Mouse (Mus musculus) heart, postnatal 25 days (tissue): ENCODE measurements around the gene Dcaf17. TPM values are rescaled to one million over a fixed set of nuclear protein-coding genes. Genes with fewer than 3 reads are reported as not detected.

Experiments
- DNase-seq: peaks from one replicate; pipeline ENCODE4 v3.0.0; 2022; ENCODE audit warnings: low spot score
- intact Hi-C: fragments of 180-260 bp; cut with DNase I; formaldehyde crosslinking; loops from one replicate; pipeline ENCODE4 v1.15.1; 2025
- total RNA-seq, 2 experiments: library from RNA; stranded (reverse); gene quantifications; 2 replicates each; pipeline ENCODE4 v1.2.3; 2021

Dcaf17 gene
- total RNA-seq, 2 experiments from 2014 or later, result 4.9 to 5.2 TPM

GRCm38 (mm10) chr2:71048896-71049295, 6.2 kb upstream of the Dcaf17 start:
- intact Hi-C loops, result no loop called here
- no peak for DNase-seq

GRCm38 (mm10) chr2:71050511-71050910, 4.6 kb upstream of the Dcaf17 start:
- intact Hi-C loops, result loop anchor here (10.0 kb wide), 1 partner anchor 164 kb away; the partner anchor contains the start of gene Dync1i2

DNA sequence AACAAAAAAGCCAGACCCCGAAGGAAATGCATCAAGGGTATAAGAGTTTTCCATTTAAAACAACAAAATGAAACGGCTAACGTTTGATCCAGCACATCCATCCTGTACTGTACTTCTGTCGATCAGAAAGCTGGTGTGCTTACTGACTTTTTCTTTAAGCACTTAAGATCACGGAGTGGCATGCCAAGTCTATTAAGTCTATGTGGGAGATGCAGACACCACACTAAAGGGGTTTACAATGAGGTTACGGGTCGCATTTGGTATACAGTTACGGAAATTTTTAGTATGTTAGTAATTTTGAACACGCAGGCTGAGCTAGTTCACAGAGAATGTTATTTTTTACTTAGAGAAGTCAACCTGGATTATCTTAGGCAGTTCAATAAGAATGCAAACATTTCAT, 412 bp upstream of the Dcaf17 start:
- DNase-seq, result no peak
- intact Hi-C loops, result loop anchor here (10.0 kb wide), 1 partner anchor 160 kb away; the partner anchor contains the start of gene Dync1i2

More at GRCm38 (mm10) chr2:71050511-71050910, 4.6 kb upstream of the Dcaf17 start:
- no peak for DNase-seq

DNA sequence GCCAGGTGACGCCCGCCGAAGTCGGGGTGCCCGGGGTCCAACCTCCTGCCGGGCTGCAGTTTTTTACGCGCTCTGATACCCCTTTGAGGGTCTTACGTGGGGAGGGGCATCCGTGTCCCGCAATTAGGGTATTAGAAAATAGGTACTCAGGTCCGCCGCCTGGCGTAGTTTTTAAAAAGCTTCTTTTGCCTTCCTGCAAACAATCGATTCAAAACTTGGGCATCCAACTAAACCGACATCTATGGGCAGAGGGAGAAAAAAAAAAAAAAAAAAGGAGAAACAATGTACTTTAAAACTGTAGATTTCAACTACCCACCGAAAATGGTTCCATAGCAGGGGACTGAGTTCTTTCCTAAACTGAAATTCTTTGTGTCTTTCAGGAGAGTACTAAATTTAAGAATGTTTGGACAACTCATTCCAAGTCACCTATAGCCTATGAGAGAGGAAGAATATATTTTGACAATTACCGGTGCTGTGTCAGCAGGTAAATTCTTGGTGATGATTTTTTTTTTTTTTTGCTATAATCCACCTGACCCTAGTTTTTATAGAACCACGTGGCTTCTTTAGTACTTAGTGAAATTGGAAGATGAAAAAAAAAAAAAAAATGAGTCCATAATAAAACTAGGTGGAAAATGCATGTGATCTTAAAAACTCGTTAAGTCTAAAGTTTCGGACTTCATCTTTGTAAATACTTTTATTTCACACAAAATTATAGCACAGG, 1.1 kb downstream of the Dcaf17 start:
- DNase-seq, result no peak
- intact Hi-C loops, result loop anchor here (10.0 kb wide), 1 partner anchor 159 kb away; the partner anchor contains the start of gene Dync1i2

GRCm38 (mm10) chr2:71071601-71072000, 16.5 kb downstream of the Dcaf17 start:
- intact Hi-C loops, result no loop called here
- no peak for DNase-seq

DNA sequence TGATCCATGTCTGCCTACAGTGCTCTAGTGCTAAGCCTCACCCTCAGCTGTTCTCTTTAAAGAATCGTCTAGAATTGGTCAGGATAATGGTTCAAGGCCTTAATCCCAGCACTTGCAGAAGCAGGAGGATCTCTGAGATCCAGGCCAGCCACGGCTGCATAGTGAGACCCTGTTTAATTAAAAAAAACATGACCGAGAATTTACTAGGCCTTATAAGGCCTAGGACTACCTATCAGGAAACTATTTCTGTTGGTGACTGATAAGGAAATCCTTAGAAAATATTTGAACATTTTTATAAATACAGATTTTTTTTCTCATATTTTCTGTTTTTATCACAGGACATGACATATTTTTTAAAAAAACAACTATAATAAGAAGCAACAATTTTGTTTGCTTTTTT, 18.2 kb downstream of the Dcaf17 start:
- intact Hi-C loops, result no loop called here
- DNase-seq, result no peak

DNA sequence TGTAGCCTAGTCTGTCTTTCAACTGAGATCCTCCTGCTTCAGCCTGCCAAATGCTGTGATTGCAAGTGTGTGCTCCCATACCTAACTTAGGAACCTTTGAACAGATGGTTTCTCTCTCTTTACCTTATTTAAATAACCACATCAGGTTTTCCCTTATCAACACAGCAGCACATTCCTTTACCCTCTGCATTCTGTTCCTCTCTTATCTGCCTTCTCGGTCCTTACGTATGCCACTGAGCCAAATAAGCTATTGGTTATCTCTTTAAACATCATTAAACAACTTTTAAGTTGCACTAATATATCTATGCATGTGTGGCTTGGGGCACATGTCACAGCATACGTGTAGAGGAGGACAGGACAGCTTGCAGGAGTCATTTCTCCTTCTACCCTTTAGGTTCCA, 18.7 kb downstream of the Dcaf17 start:
- DNase-seq, result no peak
- intact Hi-C loops, result no loop called here

GRCm38 (mm10) chr2:71082416-71082815, 27.3 kb downstream of the Dcaf17 start:
- DNase-seq, result no peak
- intact Hi-C loops, result no loop called here

- intact Hi-C loops, result no loop called here
- no peak for DNase-seq
Measured at GRCm38 (mm10) chr2:71083454-71084193, 28.5 kb downstream of the Dcaf17 start.

- DNase-seq, result no peak
- intact Hi-C loops, result no loop called here
Measured at GRCm38 (mm10) chr2:71089766-71090165, 34.6 kb downstream of the Dcaf17 start.

DNA sequence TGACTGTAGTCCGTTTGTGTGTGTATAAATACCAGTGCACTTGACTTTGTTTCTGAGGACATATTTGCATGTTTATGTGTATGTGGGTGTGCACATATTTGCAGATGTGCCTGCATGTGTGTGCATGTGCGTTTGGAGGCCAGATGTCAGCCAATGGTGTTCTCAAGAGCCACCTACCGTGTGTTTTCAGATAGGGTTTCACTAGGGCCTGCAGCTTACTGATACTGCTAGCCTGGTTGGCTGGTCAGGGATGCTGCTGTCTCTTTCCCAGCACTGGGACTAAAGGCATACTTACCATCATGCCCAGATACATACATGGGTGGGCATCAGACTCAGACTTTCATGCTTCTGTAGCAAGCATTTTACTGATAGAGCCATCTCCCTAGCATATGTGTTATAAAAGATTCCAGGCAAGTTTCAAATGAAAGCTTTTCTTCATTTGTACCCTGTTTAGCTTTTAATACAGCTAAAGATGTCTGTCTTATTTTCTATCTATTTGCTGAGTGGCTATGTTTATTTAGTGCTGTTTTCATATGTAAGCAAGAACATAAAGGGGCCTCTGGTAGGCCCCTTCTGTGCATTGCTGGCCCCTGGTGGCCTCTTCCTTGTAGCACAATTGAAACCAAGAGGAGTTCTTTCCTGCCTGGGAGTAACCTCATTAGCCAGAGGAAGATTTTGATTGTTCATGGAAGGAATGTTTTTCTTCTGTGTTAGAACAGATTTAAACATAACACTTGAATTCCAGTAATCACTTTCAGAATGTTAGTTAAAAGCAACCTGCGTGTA, 35.7 kb downstream of the Dcaf17 start:
- intact Hi-C loops, result no loop called here
- DNase-seq, result no peak

DNA sequence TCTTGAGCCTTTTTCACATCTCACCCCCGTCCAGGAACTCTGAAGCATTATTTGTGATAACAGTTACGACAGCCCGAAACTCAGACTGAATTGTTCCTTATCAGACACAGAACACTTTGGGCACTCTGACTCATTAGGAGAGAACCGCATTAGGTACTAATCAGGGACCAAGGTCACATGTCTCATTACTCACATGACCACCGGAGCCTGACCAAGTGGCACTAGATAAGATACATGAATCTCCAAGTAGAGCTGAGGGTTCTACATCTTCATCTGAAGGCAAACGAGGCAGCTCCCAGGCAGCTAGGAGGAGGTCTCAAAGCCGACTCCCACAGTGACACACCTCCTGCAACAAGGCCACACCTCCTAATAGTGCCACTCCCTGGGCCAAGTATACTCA, 41.0 kb downstream of the Dcaf17 start:
- DNase-seq, result no peak
- intact Hi-C loops, result no loop called here

GRCm38 (mm10) chr2:71102621-71103291, 47.6 kb downstream of the Dcaf17 start:
- intact Hi-C loops, result no loop called here
- DNase-seq, result no peak

DNA sequence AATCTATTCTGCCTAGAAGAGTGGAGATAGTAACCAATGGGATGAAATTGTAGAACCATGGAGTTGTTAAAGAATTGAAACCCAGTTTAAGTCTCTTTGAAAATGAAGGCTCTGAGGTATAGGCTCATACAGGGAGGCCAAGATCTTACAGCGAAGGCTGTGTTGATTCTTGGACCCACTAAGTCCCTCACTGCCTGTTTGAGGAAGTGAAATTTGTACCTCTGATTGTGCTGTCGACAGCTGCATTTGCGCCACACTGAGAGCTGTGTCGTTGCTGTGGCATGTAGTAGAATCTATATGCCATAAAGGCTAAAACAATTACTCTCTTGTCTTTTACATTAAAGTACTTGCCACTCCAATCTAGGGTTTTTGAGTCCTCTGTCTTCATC, 48.2 kb downstream of the Dcaf17 start:
- no peak for DNase-seq
- intact Hi-C loops, result no loop called here

GRCm38 (mm10) chr2:71104696-71105095, 49.6 kb downstream of the Dcaf17 start:
- no peak for DNase-seq

DNA sequence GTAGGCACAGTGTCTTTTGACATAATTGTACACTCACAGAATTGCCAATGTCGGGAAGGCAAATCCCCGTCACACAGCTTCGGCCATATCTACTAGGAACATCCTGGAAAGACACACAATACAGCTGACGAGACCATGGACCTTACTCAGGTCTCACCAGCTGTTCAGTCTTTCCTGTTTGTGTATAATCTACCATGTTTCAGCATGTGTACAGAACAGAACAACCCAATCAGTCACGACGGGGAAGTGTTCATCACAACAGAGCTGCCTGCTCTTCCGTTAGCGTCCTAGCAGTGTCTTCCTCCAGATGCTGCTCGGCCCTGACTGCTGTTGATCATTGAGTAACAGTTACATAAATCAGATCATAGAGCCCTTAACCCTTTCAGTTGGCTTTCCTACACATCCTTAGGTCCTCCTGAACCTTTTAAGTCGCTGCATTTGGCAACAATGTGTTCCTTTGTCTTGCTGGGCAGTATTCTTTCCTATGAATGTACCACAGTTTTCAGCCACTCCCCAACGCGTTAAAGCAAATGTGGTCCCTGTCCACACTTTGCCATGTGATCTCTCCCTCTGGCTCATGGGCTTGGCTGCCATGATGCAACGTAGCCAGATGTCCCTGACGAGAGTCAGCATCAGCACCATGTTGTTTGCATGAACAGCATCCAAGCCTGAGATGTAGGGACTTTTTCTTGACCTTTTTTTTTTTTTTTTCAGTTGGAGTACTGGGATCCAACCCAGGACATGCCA, 50.5 kb downstream of the Dcaf17 start:
- DNase-seq, result no peak
- intact Hi-C loops, result no loop called here

More at GRCm38 (mm10) chr2:71104696-71105095, 49.6 kb downstream of the Dcaf17 start:
- intact Hi-C loops, result no loop called here

DNA sequence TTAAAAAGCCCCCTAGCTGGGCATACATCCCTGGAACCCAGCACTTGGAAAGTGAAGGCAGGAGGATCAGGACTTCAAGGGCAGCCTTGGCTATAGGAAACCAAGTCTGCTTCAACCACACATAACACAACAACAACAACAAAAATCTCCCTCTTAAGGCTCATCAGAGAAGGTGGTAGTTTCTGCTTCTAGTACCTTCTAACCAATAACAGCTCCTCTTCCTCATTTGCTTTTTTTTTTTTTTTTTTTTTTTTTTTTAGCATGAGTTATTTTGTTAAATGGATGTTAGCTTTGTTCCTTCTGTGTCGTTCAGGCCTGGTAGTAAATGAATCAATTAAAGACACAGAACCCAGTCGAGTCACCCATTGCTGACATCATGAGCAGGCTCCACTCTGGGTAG, 52.1 kb downstream of the Dcaf17 start:
- intact Hi-C loops, result no loop called here
- no peak for DNase-seq

DNA sequence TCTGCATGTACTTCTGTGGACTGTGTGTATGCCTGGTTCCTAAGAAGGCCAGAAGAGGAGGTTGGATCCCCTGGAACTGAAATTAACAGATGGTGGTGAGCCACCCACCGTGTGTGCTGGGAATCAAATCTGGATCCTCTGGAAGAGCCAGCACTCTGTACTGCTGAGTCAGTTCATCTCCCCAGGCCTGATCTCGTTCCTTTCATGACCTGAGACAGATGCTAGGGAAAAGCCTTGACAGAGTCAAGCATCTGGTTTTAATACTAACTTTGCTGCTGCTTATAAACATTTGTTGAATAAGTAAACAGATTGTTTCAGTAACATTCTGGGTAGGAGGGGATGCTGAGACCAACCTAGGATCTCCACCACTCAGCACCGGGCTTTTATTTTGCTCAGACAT, 53.4 kb downstream of the Dcaf17 start:
- intact Hi-C loops, result no loop called here
- DNase-seq, result no peak

- intact Hi-C loops, result no loop called here
- DNase-seq, result no peak
Measured at GRCm38 (mm10) chr2:71113489-71114171, 58.5 kb downstream of the Dcaf17 start.
